Mouse (Mus musculus) stomach, postnatal 0 days (tissue): ENCODE data around the gene Ppm1k.

Experiments
- CTCF ChIP-seq: IDR thresholded peaks from 2 replicates; pipeline ENCODE4 v1.5.1; 2016; ENCODE audit warnings: antibody characterized with exemption, low read depth, mild to moderate bottlenecking, moderate library complexity
- EP300 ChIP-seq: optimal IDR thresholded peaks from 2 replicates; pipeline ENCODE3; 2016; ENCODE audit warnings: antibody characterized with exemption

DNA sequence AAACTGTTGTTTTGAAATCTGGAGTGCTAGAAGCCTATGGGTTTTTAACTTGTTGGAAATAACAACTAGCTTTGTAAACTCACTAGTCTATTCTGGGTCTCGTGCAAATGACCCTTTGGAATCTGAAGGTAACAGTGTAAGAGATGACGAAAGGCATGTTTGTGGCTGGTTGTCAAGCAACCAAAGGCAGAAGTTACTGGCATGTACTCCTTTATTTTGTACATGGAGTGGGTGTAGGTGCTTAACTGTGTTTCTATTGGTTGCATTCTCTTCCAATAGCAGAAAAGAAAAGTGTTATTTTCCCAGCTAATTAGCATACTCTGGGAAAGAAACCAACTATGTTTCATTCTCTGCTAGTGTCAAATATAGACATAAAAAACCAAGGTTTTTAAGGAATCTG lies 9.6 kb upstream of the Ppm1k start:
- no peak for TF ChIP-seq CTCF
- TF ChIP-seq EP300: no peak
